Mouse (Mus musculus) ES-Bruce4 (cell line): Measurements from ENCODE around the gene N4bp2l2.

Experiments used
- CTCF ChIP-seq: IDR thresholded peaks from one replicate; pipeline ENCODE4 v1.8.1; 2011; ENCODE audit warnings: low read depth, low read length
- EP300 ChIP-seq: IDR thresholded peaks from 2 replicates; pipeline ENCODE4 v1.6.1; 2011; ENCODE audit warnings: low read depth, low read length; ENCODE audit not compliant: insufficient read depth
- POLR2A ChIP-seq: IDR thresholded peaks from one replicate; pipeline ENCODE4 v1.8.1; 2011; ENCODE audit warnings: low read length; ENCODE audit not compliant: insufficient read depth

GRCm38 (mm10) chr5:150592186-150592903, 73.6 kb downstream of the N4bp2l2 start:
- TF ChIP-seq CTCF (no peak), EP300 (no peak), POLR2A (no peak)
